Mouse (Mus musculus) right cerebral cortex, postnatal 36 days (tissue): Measurements from ENCODE around the gene Manf.

ENCODE experiments used
- DNase-seq, 2 experiments: peaks; one replicate each; pipeline ENCODE4 v3.0.0; 2022; ENCODE audit warnings: low spot score in 2 of 2, mixed read lengths in 1 of 2

Gene Manf

DNA sequence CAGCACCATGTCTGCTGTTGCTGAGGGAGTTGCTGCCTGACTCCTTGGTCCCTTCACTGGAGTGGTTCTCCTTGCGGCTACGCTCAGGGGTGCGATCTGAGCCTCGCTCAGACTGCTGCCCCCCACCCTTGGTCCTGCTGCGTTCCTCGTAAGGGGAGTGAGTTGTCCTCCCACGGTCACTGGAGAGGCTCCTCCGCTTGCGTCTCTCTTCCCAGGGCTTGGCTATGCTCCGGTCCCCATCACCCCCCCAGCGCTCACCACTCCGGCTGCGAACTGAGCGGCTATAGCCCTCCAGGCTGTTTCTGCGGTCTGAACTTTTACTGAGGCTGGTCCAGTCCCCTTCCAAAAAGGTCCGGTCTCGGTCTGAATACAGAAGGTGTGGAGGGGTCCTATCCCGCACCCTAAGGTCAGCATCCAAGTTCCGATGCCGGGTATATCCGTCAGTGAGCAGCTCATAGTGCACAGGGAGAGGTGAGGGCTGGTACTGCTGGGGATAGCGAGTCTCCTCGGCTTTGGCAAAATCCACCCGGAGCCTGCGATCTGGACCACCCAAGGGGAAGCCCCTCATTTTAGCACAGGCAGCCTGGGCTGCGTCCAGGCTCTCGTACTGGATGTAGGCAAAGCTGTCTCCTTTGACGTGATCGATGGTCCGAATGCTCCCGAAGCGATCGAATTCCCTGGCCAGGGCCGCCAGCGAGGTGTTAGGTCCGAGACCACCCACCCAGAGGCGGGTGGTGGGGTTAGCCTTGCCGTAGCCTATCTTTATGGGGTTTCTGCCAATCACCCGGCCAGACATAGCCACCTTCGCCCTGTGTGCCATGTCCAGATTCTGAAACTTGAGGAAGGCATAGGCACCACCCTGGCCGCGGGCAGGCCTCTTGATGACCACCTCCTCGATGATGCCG is 6.5 kb downstream of the Manf start:
- no peak for DNase-seq

DNA sequence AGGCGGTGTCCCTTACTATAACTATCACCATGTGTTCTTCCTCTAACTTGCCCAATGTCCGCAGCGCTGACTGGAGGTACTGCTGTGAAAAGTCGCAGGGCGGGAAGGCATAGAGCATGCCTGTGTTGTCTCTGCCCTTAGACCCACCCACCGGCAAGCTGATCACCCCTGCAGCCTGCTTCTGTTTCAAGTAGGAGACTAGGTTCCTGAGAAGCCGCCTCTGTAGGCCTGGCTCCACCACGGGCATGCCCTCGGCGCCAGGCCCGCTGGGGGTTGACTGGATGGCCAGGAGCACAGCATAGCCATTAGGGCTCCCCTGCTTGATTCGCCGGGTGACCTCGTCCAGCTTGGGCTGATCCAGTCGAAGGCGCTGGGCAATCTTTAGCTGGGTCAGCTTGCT is 7.5 kb downstream of the Manf start:
- no peak for DNase-seq

DNA sequence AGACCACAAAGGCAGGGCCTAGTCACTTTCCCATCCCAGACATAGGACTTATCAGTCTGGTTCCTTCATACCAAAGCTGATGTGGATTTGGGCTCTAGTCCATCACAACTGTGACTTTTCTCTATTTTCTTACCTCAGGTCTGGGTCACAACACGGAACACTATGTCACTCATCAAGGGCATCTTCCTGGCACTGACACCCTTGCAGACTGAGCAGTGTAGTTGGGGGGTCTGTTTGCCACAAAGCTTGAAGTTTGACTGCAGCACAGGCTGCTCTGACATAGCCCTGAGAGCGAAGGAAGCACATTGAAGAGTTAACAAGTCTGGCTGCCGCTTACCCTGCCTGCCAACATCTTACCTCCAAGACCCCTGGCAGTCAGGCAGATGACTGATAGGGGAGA is 8.7 kb downstream of the Manf start:
- no peak for DNase-seq

DNA sequence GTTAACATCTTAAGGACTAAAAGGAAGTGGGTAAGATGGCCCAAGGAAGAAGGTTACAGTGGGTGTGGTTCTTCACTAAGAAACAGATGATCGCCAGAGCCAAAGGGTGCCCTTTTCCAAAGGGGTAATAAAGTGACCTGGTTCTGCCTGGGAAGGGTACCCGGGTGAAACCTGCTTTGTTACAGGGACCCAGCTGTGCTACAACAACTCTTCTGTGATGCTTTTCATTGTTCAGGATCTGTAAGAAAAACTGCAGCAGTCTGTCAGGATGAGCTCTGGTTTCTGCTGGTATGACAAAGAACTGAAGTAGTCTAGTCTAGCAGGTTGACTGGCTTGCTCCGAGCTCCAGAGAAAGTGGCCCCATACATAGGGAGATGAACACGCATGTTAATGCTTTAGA is 9.6 kb downstream of the Manf start:
- no peak for DNase-seq

DNA sequence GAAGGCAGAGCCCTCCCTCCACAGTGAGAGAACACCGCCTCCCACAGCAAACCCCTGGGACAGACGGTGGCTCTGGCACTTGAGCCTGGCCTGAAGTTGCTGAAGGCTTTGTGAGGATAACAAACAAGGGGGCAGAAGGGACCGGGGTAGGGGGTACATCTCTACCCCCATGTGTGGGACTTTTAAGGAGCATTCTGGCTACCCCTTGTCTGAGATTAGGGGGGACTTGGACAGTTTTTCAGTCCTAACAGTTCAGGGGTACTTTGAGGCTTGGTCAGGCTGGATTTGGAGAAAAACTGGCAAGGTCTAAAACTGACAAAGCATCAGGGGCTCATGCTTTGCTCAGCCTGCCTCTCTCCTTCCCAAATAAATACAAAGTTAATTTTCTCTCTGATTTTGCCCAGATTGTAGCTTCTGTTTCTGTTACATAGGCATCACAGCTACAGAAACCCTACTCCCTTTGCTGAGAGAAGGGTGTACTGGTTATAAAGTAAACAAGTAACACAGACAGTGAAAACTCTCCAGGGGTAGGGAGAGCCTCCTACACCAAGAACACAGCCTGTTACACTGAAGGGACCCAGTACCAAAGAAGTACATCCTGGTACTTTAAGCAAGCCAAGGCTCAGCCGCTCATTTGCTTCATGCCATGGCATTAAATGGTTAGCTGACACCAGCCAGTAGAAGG is 10.6 kb downstream of the Manf start:
- no peak for DNase-seq

DNA sequence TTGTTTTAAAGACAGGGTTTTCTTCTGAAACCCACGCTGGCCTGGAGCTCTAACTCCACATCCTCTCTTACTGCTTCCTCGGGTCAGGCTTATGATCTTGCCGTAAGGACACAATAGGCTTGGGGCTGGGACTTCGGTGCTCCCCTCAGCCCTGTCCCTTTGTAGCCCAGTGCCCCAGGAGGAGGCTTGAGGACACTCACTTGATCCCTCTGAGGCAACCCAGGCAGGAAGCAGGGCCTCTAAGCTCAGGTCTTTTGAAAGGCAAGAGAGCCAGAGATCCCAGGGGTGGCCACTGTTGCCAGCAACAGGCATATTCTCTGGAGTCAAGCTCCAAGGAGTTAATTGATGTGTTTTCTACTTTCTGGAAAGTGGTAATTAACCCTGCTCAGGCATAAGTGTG is 12.3 kb downstream of the Manf start:
- no peak for DNase-seq

DNA sequence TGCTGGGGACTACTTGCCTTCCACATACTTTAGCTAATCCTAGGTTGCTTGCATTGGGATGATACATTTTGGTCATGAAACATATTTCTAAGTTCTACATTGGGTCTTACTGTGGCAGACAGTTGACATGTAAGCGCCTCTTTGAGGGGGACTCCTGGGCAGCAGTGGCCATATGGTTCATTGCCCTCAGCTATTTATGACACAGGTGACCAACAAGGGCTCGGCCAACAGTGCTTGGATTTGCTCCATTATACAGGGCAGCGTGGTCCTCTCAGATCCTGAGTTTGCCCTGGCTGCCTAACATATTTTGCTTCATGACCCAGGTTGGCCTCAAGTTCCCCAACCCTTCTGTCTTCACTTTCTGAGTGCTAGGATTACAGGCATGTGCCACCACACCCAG is 15.1 kb downstream of the Manf start:
- DNase-seq, result no peak

DNA sequence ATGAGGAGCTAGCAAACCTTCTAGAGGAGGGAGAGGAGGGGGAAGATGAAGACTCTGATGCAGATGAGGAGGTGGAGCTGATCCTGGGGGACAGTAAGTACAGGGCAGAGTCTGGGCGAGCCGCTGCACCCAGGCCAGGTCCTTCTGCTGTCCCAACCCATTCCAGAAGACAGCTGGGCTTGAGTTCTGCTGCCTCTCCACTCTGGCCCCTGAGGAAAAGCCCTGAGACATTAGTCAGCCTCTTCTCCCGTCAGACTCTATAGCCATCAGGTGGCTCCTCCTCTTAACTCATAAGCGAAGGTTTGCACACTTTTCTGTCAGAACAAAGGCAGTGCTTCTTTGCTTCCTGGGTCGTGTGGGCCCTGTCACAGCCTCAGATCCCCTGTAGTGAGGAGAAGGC is 17.6 kb downstream of the Manf start:
- DNase-seq, result no peak

DNA sequence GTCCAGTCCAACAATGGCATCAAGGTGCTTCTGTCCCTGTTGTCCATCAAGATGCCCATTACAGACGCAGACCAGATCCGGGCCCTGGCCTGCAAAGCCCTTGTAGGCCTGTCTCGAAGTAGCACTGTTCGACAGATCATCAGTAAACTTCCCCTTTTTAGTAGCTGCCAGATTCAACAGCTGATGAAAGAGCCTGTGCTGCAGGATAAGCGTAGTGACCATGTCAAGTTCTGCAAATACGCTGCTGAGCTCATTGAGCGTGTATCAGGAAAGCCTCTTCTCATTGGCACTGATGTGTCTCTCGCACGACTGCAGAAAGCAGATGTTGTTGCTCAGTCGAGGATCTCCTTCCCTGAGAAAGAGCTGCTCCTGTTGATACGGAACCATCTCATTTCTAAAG is 33.7 kb downstream of the Manf start:
- no peak for DNase-seq

DNA sequence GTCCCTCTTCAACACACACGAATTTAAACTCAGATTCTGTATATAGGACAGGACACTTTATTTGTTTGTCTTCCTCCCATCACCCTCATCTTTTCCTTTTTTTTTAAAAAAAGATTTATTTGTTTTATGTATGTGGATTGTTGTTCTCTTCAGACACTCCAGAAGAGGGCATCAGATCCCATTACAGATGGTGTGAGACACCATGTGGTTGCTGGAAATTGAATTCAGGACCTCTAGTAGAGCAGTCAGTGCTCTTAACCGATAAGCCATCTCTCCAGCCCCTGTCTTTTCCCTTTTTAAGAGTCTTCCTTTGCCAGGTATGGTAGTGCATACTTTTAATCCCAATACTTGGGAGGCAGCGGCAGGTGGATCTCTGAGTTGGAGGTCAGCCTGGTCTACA is 35.1 kb downstream of the Manf start:
- DNase-seq, result no peak

DNA sequence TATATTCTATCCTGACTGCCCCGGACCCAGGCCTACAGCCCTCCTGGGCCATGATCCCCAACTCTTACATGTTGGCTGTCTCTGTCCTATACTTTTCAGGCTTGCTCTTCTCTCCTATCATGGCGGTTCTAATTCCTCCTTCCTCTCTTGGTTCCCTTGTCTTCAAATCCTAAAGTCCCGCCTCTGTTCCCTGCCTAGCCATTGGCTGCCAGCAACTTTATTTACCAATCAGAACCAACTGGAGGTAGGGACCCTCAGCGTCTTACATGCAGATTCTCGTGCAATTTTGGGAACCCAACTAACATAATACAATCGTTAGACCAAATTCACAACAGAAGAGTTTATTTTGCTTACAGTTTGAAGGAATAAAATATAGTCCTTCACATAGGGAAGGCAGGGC is 49.0 kb downstream of the Manf start:
- no peak for DNase-seq

DNA sequence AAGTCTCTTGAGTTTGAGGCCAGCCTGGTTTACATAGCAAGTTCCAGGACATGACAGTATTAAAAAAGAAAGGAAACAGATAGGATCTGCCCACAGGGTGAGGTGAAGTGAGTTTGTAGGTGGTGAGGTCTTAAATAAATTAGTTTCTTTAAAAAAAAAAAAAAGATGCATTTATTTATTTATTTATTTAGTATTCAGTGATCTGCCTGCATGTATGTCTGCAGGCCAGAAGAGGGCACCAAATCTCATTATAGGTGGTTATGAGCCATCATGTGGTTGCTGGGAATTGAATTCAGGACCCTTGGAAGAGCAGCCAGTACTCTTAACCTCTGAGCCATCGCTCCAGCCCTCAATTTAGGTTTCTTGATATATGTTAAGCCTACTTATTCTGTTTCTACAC is 51.2 kb downstream of the Manf start:
- no peak for DNase-seq

DNA sequence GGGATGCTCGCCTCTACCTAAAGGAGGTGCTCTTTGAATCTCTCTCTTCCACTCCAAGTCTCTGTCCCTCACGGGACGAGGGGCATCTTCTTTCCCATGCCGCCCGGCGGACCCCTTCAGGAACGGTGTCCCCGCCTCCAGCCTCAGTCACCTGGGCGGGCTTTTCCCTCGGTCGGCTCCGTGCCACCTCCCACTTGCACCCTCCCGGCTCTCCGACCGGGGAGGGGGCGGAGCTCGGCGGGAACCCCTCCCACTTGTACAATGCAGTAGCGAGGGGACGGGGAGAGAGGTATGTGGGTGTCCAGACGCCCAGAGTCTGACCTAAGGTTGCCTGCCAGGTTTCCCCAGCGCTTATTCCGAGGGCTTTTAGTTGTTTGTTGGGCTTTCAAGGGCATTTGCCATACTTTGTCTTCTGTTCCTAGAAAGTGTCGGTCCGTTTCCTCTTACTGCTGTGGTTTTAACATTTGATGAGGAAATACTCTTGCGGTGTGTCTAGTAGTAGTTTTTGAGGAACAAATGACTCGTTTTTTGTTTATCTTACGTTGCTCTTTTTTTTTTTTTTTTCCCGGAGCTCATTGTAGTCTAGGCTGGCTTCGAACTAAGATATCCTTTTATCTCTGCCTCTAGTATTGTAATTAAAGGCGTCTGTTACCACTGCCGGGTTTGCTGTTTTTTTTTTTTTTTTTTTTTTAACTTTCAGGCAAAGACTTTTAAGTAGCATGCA is 69.2 kb downstream of the Manf start:
- peak; percentile 67 for DNase-seq

DNA sequence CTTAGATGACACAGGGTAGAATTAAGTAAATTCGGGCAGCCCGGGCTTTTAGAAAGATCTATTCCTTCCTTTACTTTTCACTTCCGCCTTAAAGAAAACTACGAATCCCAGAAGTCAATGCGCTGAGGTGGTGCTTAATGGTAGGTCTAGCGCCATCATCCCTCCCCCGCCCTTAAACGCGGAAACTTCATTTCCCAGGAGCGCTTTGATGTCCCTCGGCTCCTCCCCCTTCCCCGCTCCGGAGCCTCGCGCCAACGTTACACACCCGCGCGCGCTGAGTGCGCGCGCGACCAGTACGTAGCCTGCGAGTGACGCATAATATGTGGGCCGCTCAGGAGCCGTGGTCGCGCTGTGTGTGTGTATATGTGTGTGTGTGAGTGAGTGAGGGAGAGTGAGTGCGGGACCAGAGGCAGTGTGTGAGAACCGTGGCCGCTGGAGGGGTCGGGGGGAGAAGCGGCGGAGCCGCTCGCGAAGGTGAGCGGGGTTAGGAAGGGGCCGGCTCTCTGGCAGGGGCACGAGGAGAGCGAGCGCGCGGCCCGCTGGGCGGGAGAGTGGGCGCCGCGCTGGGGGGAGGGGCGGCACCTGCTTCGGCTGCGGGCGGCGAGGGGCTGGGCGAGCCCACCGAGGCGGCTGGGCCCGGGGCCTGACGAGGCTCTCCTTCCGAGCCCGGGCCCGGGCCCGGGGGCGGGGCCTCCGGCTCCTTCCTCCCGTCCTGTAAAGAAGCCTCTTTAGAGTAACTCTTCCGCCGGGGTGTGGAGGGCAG is 70.0 kb downstream of the Manf start, which contains the start of gene Dcaf1:
TSS of gene Dcaf1 (plus strand) at position 257 of the 763 bp plus-strand sequence.
- DNase-seq, result peak; percentile 92 to 96

DNA sequence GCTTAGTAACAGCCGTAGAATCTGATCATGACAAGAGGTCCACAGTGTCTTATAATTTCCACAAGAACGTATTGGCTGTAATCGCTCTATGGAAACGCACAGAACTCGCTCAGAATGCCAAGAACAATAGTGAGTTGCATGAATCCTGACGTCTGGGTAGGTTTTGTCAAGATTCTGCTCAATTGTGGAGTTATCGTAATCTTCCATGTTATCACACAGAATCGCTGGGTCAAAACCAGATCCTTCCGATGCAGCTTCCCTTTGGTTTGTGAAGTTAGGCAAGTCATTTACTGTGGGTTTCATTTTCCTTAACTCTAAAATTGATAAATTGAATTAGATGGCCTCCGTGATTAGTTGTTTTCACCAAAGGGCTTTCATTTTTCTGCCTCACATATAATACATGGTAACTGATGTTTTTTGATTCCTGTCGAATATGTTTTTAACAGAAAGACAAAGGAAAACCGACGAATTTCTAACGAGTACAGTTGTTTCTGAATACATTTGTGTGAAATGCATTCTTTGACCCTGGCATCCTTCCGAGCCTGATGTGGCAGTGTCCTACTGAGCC is 70.6 kb downstream of the Manf start:
- no peak for DNase-seq

DNA sequence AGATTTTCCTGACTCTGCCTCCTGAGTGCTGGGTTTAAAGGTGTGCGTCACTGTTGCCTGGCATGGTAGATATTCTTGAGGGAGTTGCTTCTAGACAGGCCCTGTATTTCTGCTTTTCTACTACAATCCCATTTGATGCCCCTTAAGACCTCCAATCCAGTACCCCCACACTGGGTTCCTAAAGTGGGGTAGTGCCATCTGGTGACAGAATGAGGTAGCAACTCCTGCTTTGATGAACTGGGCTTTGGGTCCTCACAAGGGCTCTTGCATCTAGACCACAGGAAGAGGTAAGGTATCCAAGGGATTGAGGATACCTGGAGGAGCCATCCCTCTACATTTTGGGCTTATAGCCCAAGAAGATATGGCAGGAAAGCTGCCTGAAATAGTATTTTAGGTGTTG is 72.6 kb downstream of the Manf start:
- DNase-seq, result no peak

DNA sequence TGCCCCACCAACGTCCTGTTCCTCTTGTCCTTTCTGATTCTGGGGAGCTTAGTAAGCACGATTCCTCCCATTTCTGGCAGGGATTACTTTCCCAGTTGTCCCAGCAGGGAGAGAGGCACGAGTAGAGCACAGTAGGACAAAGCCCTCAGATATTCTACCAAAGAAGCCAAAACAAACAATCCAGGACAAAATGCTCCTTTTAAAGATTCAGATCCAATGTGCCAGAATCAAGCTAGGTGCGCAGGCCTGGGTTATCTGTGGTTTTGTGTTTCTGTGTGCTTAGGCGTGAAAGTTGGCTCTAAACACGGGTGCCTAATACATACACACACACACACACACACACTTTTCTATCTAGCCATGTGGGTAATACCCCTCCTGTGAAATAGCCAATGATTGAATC is 73.6 kb downstream of the Manf start:
- DNase-seq, result no peak

DNA sequence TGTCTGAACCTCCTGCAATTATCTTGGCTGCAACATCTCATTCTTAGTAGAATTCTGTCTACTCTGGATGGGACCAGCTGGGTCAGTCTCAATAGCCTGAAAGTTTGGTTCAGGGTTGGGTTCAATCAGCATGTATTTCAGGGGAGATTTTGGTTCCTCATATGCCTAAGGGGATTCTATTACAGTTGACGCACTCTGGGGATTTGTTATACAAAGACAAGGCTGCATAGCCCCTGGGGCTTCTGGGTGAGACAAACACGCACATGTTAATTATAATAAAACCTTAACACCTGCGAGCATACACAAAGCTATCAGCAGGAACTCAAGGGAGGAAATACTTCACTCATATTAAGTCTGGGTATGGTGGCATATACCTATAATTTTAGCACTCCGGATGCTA is 85.3 kb downstream of the Manf start:
- no peak for DNase-seq

DNA sequence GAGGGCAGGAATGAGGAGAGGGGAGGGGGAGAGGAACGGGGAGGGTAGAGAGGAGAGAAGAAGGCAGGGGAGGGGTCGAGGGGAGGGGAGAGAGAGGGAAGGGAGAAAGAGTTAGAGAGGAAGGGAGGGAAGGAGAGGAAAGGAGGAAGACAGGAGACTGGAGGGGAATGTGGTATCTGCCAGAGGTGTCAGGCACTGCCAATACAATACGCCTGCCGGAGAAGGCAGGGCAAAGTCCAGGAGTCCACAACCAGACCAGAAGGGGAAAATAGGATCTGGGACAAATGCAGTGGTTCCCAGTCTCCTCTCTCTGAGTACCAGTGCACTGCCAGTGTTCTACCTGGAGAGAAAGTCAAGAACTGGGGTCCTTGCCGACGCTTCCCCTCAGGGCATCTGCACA is 100.9 kb downstream of the Manf start:
- DNase-seq, result no peak

DNA sequence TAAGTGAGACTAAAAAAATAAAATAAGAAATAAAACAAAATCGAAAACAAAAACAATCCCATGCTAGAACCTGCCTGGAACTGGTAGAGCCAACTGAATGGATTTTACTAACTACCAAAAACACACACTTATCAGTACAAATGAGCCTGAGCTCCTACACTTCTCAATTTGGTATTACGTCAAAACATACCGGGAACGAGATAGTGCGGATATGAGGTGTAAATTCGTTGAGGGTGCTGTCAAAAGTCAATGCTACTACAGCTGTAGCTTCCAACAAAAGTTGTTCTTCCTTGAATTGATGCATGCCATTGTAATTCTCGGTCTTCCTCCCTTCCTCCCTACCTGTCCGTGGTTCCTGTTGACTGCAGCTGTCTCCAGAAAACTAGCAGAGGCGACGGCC is 102.4 kb downstream of the Manf start:
- DNase-seq, result no peak

DNA sequence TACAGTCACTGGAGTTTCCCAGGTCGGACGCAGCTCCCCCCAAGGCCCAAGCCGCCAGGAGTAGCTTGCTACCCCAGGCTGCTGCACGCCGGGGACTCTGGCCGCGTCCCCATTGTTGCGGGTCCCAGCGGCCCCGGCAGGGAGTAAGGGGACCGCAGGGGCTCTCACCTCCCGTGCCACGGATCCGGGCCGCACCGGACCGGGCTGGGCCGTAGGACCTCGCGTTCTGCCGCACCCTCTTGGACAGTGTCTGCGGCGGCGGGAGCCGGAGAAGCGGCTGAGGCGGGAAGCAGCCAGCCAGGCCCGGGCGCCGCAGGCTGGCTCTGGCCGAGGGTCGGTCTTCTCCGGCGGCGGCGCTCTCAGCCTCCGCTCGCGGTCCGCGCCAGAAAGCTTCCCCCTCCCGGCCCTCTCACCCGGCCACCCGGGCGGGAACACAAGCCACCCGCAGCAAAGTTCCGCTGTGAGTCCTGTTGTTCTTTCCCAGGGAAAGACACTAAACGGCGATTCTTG is 102.9 kb downstream of the Manf start, which contains the start of gene Rad54l2:
TSS of gene Rad54l2 (minus strand) at position 383 of the 510 bp plus-strand sequence.
- peak; percentile 52 to 62 for DNase-seq
